Mouse (Mus musculus) embryo, embryonic 11 days (tissue): ENCODE data around the gene Yipf2.
"Not testable (repeated sequence)": the region's sequence is repeated elsewhere in the genome, so short reads cannot be mapped to it uniquely, and the experiment has no call there.

Experiments used
- DNase-seq: peaks from one replicate; pipeline ENCODE4 v3.0.0-alpha.2; 2015

The Yipf2 gene

DNA sequence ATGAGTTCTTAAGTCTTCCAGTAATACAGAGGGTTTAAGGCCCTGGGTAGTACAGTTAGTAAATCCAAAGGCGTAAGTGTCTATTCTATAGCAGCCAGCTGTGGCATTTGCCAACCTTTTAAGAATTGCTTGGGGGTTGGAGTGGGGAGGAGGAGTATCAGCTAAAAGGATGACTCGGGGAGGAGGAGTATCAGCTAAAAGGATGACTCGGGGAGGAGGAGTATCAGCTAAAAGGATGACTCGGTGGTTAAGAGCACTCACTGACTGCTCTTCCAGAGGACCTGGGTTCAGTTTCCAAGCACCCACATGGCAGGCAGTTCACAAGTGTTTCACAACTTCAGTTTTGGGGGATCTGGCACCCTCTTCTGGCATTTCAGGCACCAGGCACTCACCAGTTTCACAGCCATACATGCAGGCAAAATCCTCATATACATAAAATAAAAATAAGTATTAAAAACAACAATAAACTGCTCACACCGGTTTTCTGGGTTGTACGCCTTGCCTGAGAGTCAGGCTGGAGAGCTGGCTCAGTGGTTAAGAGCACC lies 37.4 kb downstream of the Yipf2 start:
- no peak for DNase-seq

DNA sequence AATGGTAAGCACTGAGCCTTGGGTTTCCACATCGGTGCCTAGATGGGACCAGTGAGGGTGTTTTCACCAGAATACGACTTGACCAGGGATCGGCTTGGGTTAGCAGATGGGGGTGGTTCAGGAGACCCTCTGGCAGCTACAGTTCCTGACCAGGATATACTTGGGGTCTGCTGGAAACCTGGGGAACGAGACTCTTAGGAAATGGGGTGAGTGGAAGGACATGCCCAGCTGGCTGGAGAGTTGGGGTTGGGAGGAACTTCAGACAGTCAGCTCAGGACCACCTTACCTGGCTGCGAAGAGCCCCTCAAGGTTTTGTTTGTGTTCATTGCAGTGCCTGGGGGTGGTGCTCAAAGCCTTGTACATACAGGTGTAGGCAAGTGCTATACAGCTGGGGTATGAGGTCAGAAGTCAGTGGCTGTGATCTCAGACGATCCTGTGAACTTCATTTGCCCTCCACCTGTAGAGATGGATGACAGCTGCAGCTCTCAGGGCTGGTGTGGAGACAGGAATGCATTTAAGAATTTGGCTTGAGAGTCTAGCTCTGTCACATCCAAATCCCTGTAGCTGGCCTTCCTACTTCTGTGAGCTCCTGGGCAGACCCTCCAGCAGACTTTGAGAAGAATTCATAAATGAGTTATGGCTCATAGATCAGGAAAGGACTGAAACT lies 38.9 kb downstream of the Yipf2 start:
- no peak for DNase-seq

DNA sequence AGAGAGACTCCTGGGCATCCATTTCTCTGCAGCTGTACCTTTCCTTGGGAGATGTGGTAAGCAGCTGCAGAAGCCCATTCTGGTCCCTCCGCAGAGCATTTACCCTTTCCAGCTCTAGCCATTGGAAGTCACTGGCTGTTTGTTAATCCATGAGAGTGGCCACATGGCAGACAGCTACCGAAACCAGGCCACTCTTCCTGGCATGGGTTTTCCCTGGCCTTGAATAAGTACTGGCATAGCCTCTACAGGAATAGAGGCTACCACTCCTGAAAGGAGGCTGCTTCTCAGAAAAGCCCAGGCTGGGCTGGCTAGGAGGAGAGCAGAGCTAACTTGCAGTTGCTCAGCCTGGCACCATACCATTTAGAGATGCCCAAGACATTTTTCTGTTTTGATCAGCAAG lies 41.6 kb downstream of the Yipf2 start:
- no peak for DNase-seq

DNA sequence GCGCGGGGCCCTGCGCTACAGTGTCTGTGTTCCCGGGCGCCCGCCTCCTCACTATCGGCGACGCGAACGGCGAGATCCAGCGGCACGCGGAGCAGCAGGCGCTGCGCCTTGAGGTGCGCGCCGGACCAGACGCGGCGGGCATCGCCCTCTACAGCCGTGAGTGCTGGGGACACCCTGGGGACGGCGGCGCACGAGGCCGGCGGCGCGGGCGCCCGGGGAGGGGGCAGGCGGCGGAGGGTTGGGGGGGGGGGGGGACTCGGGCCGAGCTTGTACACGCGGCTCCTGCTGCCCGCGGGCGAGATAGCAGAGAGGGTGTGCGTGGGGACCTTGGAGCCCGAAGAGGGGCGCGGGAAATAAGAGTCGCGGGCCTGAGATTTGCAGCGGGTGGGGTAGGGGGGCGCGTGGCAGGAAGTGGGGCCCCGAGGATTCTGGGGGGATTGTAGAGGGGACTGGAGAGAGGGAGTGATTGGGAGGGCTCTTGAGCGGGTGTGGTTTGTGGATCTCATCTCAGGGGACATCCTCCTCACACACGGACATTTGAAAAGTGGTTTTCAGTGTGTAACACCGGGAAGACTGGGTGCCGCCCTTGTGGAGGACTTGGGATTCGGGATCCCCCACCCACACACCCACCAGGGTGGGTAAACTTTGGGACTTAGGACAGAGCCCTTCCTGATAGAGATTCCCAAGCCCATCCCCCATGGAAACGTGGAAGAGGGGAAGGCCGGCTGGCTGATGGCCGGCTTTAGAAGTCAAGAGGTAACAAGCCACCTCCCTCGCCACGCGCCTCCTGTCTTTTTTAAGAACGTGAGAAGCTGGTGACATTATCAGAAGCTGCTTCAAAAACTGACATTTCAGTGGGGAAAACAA lies 45.3 kb downstream of the Yipf2 start:
- DNase-seq = peak; percentile 79

DNA sequence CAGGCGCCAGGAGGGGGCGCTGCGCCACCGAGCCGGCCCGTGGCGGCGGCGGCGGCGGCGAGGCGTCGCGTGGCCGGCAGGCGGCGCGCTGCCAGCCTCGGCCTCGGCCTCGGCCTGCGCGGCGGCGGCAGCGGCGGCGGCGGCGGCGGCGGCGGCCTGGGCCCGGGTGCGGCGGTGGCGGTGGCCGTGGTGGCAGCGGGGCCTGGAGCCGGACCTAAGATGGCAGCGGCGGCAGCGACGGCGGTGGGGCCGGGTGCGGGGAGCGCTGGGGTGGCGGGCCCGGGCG lies 45.9 kb downstream of the Yipf2 start, which contains the start of gene Carm1:
Carm1 (plus strand) TSS at position 106 of the 286 bp plus-strand sequence.
- DNase-seq = no peak

DNA sequence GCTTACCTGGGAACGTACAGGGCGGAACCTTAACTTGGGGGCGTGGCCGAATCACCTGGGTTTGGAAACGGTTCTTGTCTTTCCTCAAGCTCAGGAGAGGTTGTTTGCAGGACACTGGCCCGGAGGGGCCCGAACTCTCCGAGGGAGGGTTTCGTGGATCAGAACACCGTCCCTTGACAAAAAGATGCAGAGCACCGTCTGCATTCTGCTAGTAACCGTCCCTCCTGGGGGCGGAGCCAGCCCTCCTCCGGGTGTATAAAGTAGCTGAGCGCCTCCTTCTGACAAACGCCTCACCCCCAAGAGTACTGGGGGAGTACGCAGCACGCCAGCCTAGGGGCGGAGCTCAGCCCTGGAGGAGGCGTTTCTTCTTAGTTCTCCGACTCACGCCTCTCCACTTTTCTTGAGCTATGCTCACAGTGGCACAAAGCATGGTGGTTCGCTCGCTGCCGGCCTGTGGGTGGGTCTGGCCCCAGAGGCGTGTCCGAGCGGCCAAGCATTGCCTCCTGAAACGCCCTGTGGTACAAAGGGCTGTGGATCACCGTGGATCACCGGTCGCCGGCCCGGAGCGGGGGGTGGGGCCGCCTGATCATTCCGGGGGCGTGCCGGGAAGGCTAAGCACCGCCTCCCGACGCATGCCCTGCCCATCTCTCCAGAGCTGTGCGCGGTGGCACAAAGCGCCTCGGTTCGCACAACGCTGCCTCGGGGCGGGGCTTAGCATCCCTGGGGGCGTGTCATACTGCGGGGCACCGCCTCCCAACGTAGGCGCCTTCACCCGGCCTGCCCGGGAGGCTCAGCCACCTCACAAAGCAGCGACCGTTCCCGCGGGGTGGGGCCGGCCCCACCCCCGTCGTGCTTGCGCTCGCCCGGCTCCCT lies 46.5 kb downstream of the Yipf2 start:
- peak; percentile 99 for DNase-seq

DNA sequence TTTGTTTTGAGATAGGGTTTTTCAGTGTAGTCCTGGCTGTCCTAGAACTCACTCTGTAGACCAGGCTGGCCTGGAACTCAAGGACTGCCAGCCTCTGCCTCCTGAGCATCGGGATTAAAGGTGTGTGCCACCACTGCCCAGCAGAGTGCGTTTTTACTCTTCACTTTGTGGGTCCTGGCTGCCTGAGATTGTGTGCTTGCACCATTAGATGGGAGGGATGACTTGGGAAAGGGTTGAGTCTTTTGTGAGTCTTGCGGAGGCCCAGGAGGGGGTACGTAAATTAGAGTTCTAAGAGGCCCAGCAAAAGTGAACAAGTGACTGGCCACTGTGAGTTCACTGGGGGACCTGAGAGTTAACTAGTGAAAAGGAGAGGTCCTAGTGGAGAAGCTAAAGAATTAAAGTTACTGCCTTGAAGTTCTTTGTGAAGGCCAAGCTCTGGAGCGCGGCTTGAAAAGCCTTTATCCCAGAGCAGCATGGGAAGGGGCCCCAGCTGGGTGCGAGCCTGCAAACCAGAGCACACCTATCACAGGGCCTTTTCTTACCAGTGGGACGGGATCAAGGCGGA lies 47.2 kb downstream of the Yipf2 start:
- DNase-seq = peak; percentile 86

DNA sequence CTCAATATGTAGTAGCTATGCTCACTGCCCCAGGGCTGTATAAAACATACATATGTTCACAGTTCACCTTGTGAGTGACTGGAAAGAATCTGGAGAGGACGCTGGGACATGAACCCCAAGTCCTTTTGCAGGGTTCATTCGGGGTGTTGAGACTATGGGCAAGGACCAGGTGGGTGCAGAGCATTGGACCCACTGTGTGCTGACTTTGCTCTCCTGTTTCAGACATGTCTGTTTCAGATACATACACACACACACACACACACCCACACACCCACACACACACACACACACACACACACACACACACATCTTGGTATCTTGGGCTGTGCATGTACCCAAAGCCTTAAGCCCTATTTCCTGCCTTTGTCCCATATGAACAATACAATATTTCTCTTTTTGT lies 50.6 kb downstream of the Yipf2 start:
- not testable (repeated sequence) for DNase-seq

DNA sequence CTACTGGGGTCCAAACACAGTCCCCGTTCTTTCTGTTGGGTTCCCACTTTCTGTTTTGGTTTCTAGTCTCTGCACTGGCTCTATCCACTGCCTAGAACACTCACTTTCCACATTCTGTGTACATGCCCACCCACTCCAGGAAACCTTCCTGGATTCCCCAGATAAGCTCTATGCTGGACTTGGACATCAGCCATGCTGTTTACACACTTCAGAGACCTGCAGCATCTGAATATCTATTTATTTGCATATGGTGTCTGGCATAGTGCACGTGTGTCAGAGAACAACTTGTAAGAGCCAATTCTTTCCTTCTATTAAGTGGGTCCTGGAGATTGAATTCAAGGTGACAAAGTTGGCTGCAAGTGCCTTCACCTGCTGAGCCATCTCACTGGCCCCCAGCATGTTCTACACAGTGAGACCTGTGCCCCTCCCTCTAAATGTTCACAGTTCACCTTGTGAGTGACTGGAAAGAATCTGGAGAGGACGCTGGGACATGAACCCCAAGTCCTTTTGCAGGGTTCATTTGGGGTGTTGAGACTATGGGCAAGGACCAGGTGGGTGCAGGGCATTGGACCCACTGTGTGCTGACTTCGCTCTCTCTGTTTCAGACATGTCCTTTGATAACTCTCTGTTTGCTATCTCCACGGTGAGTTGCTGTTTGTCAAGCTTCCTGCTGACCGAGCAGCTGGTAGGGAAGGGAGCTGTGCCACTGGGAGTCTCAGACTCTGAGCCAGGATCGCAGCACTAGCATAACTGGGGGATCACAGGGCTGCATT lies 52.5 kb downstream of the Yipf2 start:
- DNase-seq = no peak
